Comparison of ENCODE assay signal across 29 mouse cellular contexts in genomic region chr3:116646387-116646786, GRCm38 (mm10). TPM values are rescaled to one million over a fixed set of nuclear protein-coding genes. Genes with fewer than 3 reads are reported as not detected.
"Had no signal": no experiment of that assay in that cellular context is flagged by ENCODE, and none has a peak within 500 bp of the region (broad histone marks: within the 10 kb centered on the region; RNA-seq: fewer than 3 reads in every experiment).

No protein-coding gene starts in this region.

- DNase-seq: gastrocnemius, adult 2 months; gastrocnemius, postnatal 10 days; gastrocnemius, postnatal 25 days; heart, adult 2 months; heart, postnatal 4 days; kidney, adult 18-20 months; kidney, adult 8-10 months; kidney, postnatal 10 days; kidney, postnatal 25 days; kidney, postnatal 4 days had no signal

- H3K4me2 ChIP-seq: heart, embryonic 11.5 days; heart, embryonic 13.5 days; heart, embryonic 15.5 days; hindbrain, embryonic 12.5 days; hindbrain, embryonic 14.5 days; intestine, embryonic 15.5 days; limb, embryonic 12.5 days had no signal

- H3K4me1 ChIP-seq: heart, embryonic 15.5 days; hindbrain, embryonic 10.5 days; hindbrain, embryonic 12.5 days; intestine, embryonic 15.5 days; limb, embryonic 10.5 days; limb, embryonic 12.5 days had no signal

- ATAC-seq: forebrain, embryonic 16.5 days; hindbrain, embryonic 16.5 days; inflammation-experienced regulatory T-cells, adult 6 months; intestine, embryonic 15.5 days; intestine, postnatal 0 days had no signal

- H3K4me3 ChIP-seq: gastrocnemius, adult 2 months; heart, adult 2 months; heart, embryonic 13.5 days; heart, embryonic 15.5 days; hindbrain, embryonic 10.5 days; hindbrain, embryonic 12.5 days; intestine, embryonic 15.5 days; layer of hippocampus, adult 2 months; left cerebral cortex, adult 2 months; limb, embryonic 10.5 days; limb, embryonic 12.5 days had no signal

- H3K27me3 ChIP-seq: heart, embryonic 13.5 days; heart, embryonic 15.5 days; hindbrain, embryonic 12.5 days; intestine, embryonic 15.5 days; limb, embryonic 12.5 days had no signal

- H3K27ac ChIP-seq: gastrocnemius, adult 2 months; heart, adult 2 months; heart, embryonic 13.5 days; heart, embryonic 15.5 days; hindbrain, embryonic 10.5 days; hindbrain, embryonic 12.5 days; hindbrain, embryonic 14.5 days; intestine, embryonic 15.5 days; layer of hippocampus, adult 2 months; left cerebral cortex, adult 2 months; limb, embryonic 10.5 days; limb, embryonic 12.5 days had no signal

- H3K9me3 ChIP-seq: heart, embryonic 13.5 days; heart, embryonic 15.5 days; hindbrain, embryonic 10.5 days; hindbrain, embryonic 12.5 days; intestine, embryonic 15.5 days; limb, embryonic 10.5 days; limb, embryonic 12.5 days had no signal

- H3K9ac ChIP-seq: heart, embryonic 13.5 days; heart, embryonic 15.5 days; hindbrain, embryonic 12.5 days; hindbrain, embryonic 14.5 days; intestine, embryonic 15.5 days; limb, embryonic 12.5 days had no signal

RNA-seq across cellular contexts. Expression of gene Gm43191, which starts 34.7 kb away (rescaled TPM):
- polyA plus RNA-seq: forebrain, embryonic 16.5 days; frontal cortex, adult 2 months; heart, adult 2 months; heart, embryonic 11.5 days; heart, embryonic 13.5 days; heart, embryonic 15.5 days; heart, postnatal 0 days; hindbrain, embryonic 10.5 days; hindbrain, embryonic 12.5 days; hindbrain, embryonic 14.5 days; hindbrain, embryonic 16.5 days; inflammation-experienced regulatory T-cells, adult 6 months; intestine, embryonic 15.5 days; intestine, postnatal 0 days; kidney, embryonic 14.5 days; limb, embryonic 10.5 days; limb, embryonic 12.5 days; limb, embryonic 14.5 days had no signal
